23 mouse cellular contexts compared by ENCODE assay signal in the genomic region with DNA sequence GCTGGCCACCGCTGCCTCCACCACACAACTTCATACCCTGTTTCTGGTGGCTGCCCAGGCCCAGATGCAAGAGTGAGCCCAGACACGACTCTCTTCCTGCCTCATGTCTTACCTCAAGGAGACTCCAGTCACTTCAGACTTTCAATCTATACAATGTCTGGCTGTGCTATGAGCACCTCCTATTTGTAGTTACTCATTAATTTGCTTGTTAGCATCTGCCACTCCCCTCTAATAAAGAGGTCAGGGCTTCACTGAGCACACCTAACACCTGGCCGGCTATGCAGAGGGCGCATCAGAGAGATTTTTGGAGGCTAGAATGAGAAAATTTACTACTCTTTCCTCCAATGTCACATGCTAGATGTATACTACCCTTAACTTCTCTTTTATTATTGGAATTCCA. TPM values are rescaled to one million over a fixed set of nuclear protein-coding genes. Genes with fewer than 3 reads are reported as not detected.
DNase-seq lines count a peak whose midpoint lies in the region; ATAC-seq lines count a peak whose summit lies in the region.
"Had no signal": no experiment of that assay in that cellular context is flagged by ENCODE, and none has a peak within 500 bp of the region (broad histone marks: within the 10 kb centered on the region; RNA-seq: fewer than 3 reads in every experiment).

No protein-coding gene starts in this region.

- no peaks in the 10 kb centered on the region for H3K9me3 ChIP-seq in forebrain, embryonic 15.5 days
- H3K9me3 ChIP-seq in forebrain, embryonic 14.5 days (replicated peaks; ENCODE audit: control insufficient read depth, low read length), result no peaks in the 10 kb centered on the region
- H3K9me3 ChIP-seq in hindbrain, embryonic 13.5 days, result no peaks in the 10 kb centered on the region
- H3K9me3 ChIP-seq in hindbrain, embryonic 12.5 days (replicated peaks), result no peaks in the 10 kb centered on the region
- H3K9me3 ChIP-seq in megakaryocyte, embryonic 14.5 days, result no peaks in the 10 kb centered on the region
- H3K9me3 ChIP-seq: forebrain, embryonic 10.5 days; heart, embryonic 10.5 days; heart, embryonic 13.5 days had no signal

- no peaks in the 10 kb centered on the region for H3K27me3 ChIP-seq in forebrain, embryonic 15.5 days
- H3K27me3 ChIP-seq in forebrain, embryonic 14.5 days (replicated peaks; ENCODE audit: control insufficient read depth, insufficient read depth, low read length), result no peaks in the 10 kb centered on the region
- no peaks in the 10 kb centered on the region for H3K27me3 ChIP-seq in hindbrain, embryonic 13.5 days
- no peaks in the 10 kb centered on the region for H3K27me3 ChIP-seq in hindbrain, embryonic 12.5 days
- H3K27me3 ChIP-seq in megakaryocyte, embryonic 14.5 days (replicated peaks), result no peaks in the 10 kb centered on the region
- H3K27me3 ChIP-seq: heart, embryonic 13.5 days had no signal

- no peak overlapping the region for H3K4me3 ChIP-seq in forebrain, embryonic 15.5 days
- no peak overlapping the region for H3K4me3 ChIP-seq in forebrain, embryonic 14.5 days (ENCODE audit: low read depth, low read length)
- no peak overlapping the region for H3K4me3 ChIP-seq in hindbrain, embryonic 13.5 days
- H3K4me3 ChIP-seq in hindbrain, embryonic 12.5 days, result no peak overlapping the region
- H3K4me3 ChIP-seq in megakaryocyte, embryonic 14.5 days (replicated peaks), result peak overlapping the region; percentile 42
- H3K4me3 ChIP-seq: forebrain, embryonic 10.5 days; heart, adult 2 months; heart, embryonic 10.5 days; heart, embryonic 13.5 days had no signal

- no peaks in the 10 kb centered on the region for H3K36me3 ChIP-seq in forebrain, embryonic 15.5 days
- H3K36me3 ChIP-seq in forebrain, embryonic 14.5 days (ENCODE audit: control insufficient read depth, insufficient read depth, low read length), result peaks cover 11% of the 10 kb centered on the region; the same call in 1 of the 2 replicates
- H3K36me3 ChIP-seq in hindbrain, embryonic 13.5 days, result peaks cover 16% of the 10 kb centered on the region
- H3K36me3 ChIP-seq in hindbrain, embryonic 12.5 days, result no peaks in the 10 kb centered on the region
- H3K36me3 ChIP-seq in megakaryocyte, embryonic 14.5 days (replicated peaks; ENCODE audit: low read length), result peaks cover 88% of the 10 kb centered on the region
- H3K36me3 ChIP-seq: heart, embryonic 10.5 days; heart, embryonic 13.5 days had no signal

- H3K27ac ChIP-seq in forebrain, embryonic 15.5 days (replicated peaks), result peak overlapping the region; percentile 65
- no peak overlapping the region for H3K27ac ChIP-seq in forebrain, embryonic 14.5 days (ENCODE audit: low read depth, low read length)
- H3K27ac ChIP-seq in hindbrain, embryonic 13.5 days, result peak overlapping the region; percentile 8; the same call in 1 of the 2 replicates
- no peak overlapping the region for H3K27ac ChIP-seq in hindbrain, embryonic 12.5 days
- H3K27ac ChIP-seq: forebrain, embryonic 10.5 days; heart, adult 2 months; heart, embryonic 10.5 days; heart, embryonic 13.5 days had no signal

- 90% methylated on average over 4 of the region's 4 CpGs for WGBS in forebrain, embryonic 15.5 days
- WGBS in forebrain, embryonic 14.5 days, result 93% methylated on average over 4 of the region's 4 CpGs
- WGBS in hindbrain, embryonic 13.5 days, result 87% methylated on average over 4 of the region's 4 CpGs
- WGBS in hindbrain, embryonic 12.5 days, result 93% methylated on average over 4 of the region's 4 CpGs

- DNase-seq in forebrain, embryonic 14.5 days (ENCODE audit: low spot score), result no peak
- no peak for DNase-seq in cerebellum, adult 18-20 months
- DNase-seq in urinary bladder, postnatal 25 days (ENCODE audit: low spot score), result no peak
- DNase-seq: adrenal gland, adult 8-10 months; adrenal gland, postnatal 25 days; cerebellum, adult 11-12 months; cerebellum, adult 9-10 months; cerebellum, postnatal 14 days; gastrocnemius, postnatal 10 days; gastrocnemius, postnatal 36 days; heart, adult 2 months; heart, postnatal 14 days; heart, postnatal 4 days had no signal

- no peak for ATAC-seq in forebrain, embryonic 15.5 days (replicated peaks)
- ATAC-seq in forebrain, embryonic 14.5 days, result no peak
- no peak for ATAC-seq in hindbrain, embryonic 13.5 days (ENCODE audit: low FRiP score)
- ATAC-seq in hindbrain, embryonic 12.5 days (ENCODE audit: low FRiP score), result no peak
- ATAC-seq in megakaryocyte, adult 5-6 weeks (ENCODE audit: poor library complexity, severe bottlenecking), result no peak
- ATAC-seq: activated CD4-positive, CD25-positive, alpha-beta regulatory T cell, adult 4 months; hindbrain, embryonic 16.5 days had no signal

- H3K4me2 ChIP-seq in forebrain, embryonic 15.5 days (replicated peaks), result no peak overlapping the region
- no peak overlapping the region for H3K4me2 ChIP-seq in forebrain, embryonic 14.5 days (ENCODE audit: low read length)
- H3K4me2 ChIP-seq in hindbrain, embryonic 13.5 days, result no peak overlapping the region
- no peak overlapping the region for H3K4me2 ChIP-seq in hindbrain, embryonic 12.5 days (replicated peaks)
- H3K4me2 ChIP-seq: heart, embryonic 13.5 days had no signal

- H3K9ac ChIP-seq in forebrain, embryonic 15.5 days (replicated peaks), result no peak overlapping the region
- H3K9ac ChIP-seq in forebrain, embryonic 14.5 days (ENCODE audit: low read length), result no peak overlapping the region
- no peak overlapping the region for H3K9ac ChIP-seq in hindbrain, embryonic 13.5 days
- H3K9ac ChIP-seq in hindbrain, embryonic 12.5 days, result no peak overlapping the region
- H3K9ac ChIP-seq: heart, embryonic 13.5 days had no signal

- no peaks in the 10 kb centered on the region for H3K4me1 ChIP-seq in forebrain, embryonic 15.5 days
- H3K4me1 ChIP-seq in forebrain, embryonic 14.5 days (ENCODE audit: control insufficient read depth, insufficient read depth, low read length), result no peaks in the 10 kb centered on the region
- H3K4me1 ChIP-seq in hindbrain, embryonic 13.5 days (replicated peaks), result no peaks in the 10 kb centered on the region
- H3K4me1 ChIP-seq in hindbrain, embryonic 12.5 days, result no peaks in the 10 kb centered on the region
- peaks cover 97% of the 10 kb centered on the region for H3K4me1 ChIP-seq in megakaryocyte, embryonic 14.5 days
- H3K4me1 ChIP-seq: forebrain, embryonic 10.5 days had no signal

RNA-seq across cellular contexts. Expression of a gene that starts 40.2 kb away (rescaled TPM):
- 85.6 and 87.7 TPM in 2 replicates for polyA plus RNA-seq in forebrain, embryonic 15.5 days (2015; fragmentation: Nextera tagmentation; extraction: Ambion mirVana)
- polyA plus RNA-seq in forebrain, embryonic 14.5 days (2014; fragmentation: Nextera tagmentation; extraction: Ambion mirVana), result 107 and 112 TPM in 2 replicates
- polyA plus RNA-seq in hindbrain, embryonic 13.5 days (2015; fragmentation: Nextera tagmentation; extraction: Ambion mirVana), result 66.7 and 68.0 TPM in 2 replicates
- polyA plus RNA-seq in hindbrain, embryonic 12.5 days (2016; fragmentation: Nextera tagmentation; extraction: Ambion mirVana), result 94.7 and 95.6 TPM in 2 replicates
- 0.52 and 2.0 TPM in 2 replicates for polyA plus RNA-seq in megakaryocyte, embryonic 14.5 days (2012; ENCODE audit: insufficient read depth, low replicate concordance)
- 80.3 and 81.1 TPM in 2 replicates for total RNA-seq in megakaryocyte, adult 5-6 weeks (2015)
- 63.7 and 63.9 TPM in 2 replicates for total RNA-seq in megakaryocyte, adult 5-6 weeks (2017)

Comparison
In these comparisons a context has a peak if more than half of its experiments do, and no peak if none do; other contexts are left out.
1. H3K27ac ChIP-seq: peak in forebrain, embryonic 15.5 days (single experiment) and hindbrain, embryonic 13.5 days (single experiment); none in forebrain, embryonic 14.5 days (single experiment) and hindbrain, embryonic 12.5 days (single experiment).
2. RNA of a gene that starts 40.2 kb away (polyA plus RNA-seq): 107 to 112 TPM in forebrain, embryonic 14.5 days, 94.7 to 95.6 TPM in hindbrain, embryonic 12.5 days, 85.6 to 87.7 TPM in forebrain, embryonic 15.5 days and 66.7 to 68.0 TPM in hindbrain, embryonic 13.5 days; 0.52 to 2.0 TPM in megakaryocyte, embryonic 14.5 days; every median in the first group is over 10 times any median in the second.